Mouse (Mus musculus) cerebellum, adult 2 months (tissue): ENCODE measurements around the gene Fam129a.

Source experiments
- CTCF ChIP-seq: fragments of 200-500 bp; IDR thresholded peaks from 2 replicates; pipeline ENCODE4 v1.5.1; 2011; ENCODE audit warnings: low read depth, mild to moderate bottlenecking, control low read depth, low read length, moderate library complexity, borderline replicate concordance; ENCODE audit not compliant: insufficient read depth
- POLR2A ChIP-seq: fragments of 200-500 bp; IDR thresholded peaks from 2 replicates; pipeline ENCODE4 v1.6.1; 2011; ENCODE audit warnings: low read length, control low read depth, borderline replicate concordance; ENCODE audit not compliant: insufficient read depth

DNA sequence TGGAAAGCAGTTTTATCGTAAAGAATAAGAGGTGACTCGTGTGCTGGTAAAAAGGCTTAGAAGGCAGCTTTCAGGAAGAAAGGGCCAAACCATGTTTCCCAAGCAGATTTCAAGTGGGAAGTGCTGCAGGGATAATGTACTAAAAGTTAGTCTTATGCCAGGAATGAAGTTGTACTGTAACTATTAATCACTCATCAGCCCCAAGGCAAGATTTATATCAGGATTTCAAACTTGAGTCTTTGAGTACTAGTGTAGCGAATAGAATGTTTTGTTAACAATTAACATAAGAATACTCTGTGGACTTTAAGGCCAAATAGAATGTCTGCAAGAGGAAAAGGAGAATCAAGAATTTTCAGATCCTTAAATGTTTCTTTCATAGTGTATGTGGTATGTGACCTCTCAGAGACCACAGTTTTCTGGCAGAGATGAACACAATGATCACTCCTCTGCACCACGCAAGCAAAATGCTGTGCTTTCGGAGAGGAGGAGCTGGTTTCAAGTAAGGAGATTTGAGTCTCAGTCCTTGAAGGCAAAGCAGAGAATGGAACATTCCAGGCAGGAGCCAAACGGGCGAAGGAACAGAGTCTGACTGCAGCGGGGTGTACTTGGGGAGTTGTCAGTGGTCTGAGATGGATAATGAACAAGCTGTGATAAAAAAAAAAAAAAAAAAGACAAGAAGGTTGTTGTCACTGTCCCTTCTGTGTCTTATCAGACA is 21.9 kb upstream of the Fam129a start:
- no peak for TF ChIP-seq CTCF
- no peak for TF ChIP-seq POLR2A
